Mouse (Mus musculus): ENCODE measurements around the gene Senp6. TPM values are rescaled to one million over a fixed set of nuclear protein-coding genes. Genes with fewer than 3 reads are reported as not detected.

The Senp6 gene
- total RNA-seq, 2 experiments from 2014 or later: 97.9 to 109 TPM

- DNase-seq (ENCODE audit: low spot score in 2 of 2): no peak
Measured at GRCm38 (mm10) chr9:80167089-80167488, 100.4 kb downstream of the Senp6 start.

- no peak for DNase-seq (ENCODE audit: low spot score in 2 of 2)
Measured at GRCm38 (mm10) chr9:80169551-80169950, 102.8 kb downstream of the Senp6 start.

GRCm38 (mm10) chr9:80171241-80171640, 104.5 kb downstream of the Senp6 start:
- DNase-seq (ENCODE audit: low spot score in 2 of 2): no peak

GRCm38 (mm10) chr9:80172396-80173222, 105.9 kb downstream of the Senp6 start:
- DNase-seq (ENCODE audit: low spot score in 2 of 2): no peak

- peak; percentile 43 for DNase-seq (ENCODE audit: low spot score in 2 of 2)
Measured at GRCm38 (mm10) chr9:80173629-80174028, 106.9 kb downstream of the Senp6 start.

GRCm38 (mm10) chr9:80176696-80177478, 110.2 kb downstream of the Senp6 start:
- DNase-seq (ENCODE audit: low spot score in 2 of 2): no peak

GRCm38 (mm10) chr9:80178670-80179069, 112.0 kb downstream of the Senp6 start:
- DNase-seq (ENCODE audit: low spot score in 2 of 2): no peak

- DNase-seq (ENCODE audit: low spot score in 2 of 2): no peak
Measured at GRCm38 (mm10) chr9:80179688-80180087, 113.0 kb downstream of the Senp6 start.

- no peak for DNase-seq (ENCODE audit: low spot score in 2 of 2)
Measured at GRCm38 (mm10) chr9:80180771-80181170, 114.1 kb downstream of the Senp6 start.

- DNase-seq (ENCODE audit: low spot score in 2 of 2): no peak
Measured at GRCm38 (mm10) chr9:80181692-80182091, 115.0 kb downstream of the Senp6 start.

GRCm38 (mm10) chr9:80184138-80184537, 117.4 kb downstream of the Senp6 start:
- no peak for DNase-seq (ENCODE audit: low spot score in 2 of 2)

GRCm38 (mm10) chr9:80185737-80186136, 119.0 kb downstream of the Senp6 start:
- no peak for DNase-seq (ENCODE audit: low spot score in 2 of 2)

- no peak for DNase-seq (ENCODE audit: low spot score in 2 of 2)
Measured at GRCm38 (mm10) chr9:80186693-80187092, 120.0 kb downstream of the Senp6 start.

- DNase-seq (ENCODE audit: low spot score in 2 of 2): no peak
Measured at GRCm38 (mm10) chr9:80188324-80188893, 121.7 kb downstream of the Senp6 start.

- no peak for DNase-seq (ENCODE audit: low spot score in 2 of 2)
Measured at GRCm38 (mm10) chr9:80191240-80191639, 124.5 kb downstream of the Senp6 start.

GRCm38 (mm10) chr9:80192324-80192723, 125.6 kb downstream of the Senp6 start:
- DNase-seq (ENCODE audit: low spot score in 2 of 2): no peak

- no peak for DNase-seq (ENCODE audit: low spot score in 2 of 2)
Measured at GRCm38 (mm10) chr9:80194446-80194845, 127.7 kb downstream of the Senp6 start.

Other genes starting within 250 kb of the Senp6 start
- gene Filip1, start 54.1 kb upstream of the Senp6 start, total RNA-seq (2021): 10 to 100 TPM; 13.6 to 15.5 TPM
- 10 to 100 TPM; 75.1 to 75.9 TPM for gene Myo6, start 98.1 kb downstream of the Senp6 start, total RNA-seq (2021)

Measured in layer of hippocampus, postnatal 14 days (tissue).